Mouse (Mus musculus) cortical plate, adult 2 months (tissue): ENCODE results near the gene Aldh16a1.

Experiments used
- CTCF ChIP-seq: fragments of 200-500 bp; IDR thresholded peaks from 2 replicates; pipeline ENCODE4 v1.5.1; 2011; ENCODE audit warnings: mild to moderate bottlenecking, control low read depth, low read length; ENCODE audit not compliant: insufficient read depth; ENCODE audit errors: extremely low read depth
- POLR2A ChIP-seq: fragments of 200-500 bp; IDR thresholded peaks from 2 replicates; pipeline ENCODE4 v1.6.1; 2011; ENCODE audit warnings: mild to moderate bottlenecking, low read length, control low read depth; ENCODE audit not compliant: insufficient read depth; ENCODE audit errors: extremely low read depth

DNA sequence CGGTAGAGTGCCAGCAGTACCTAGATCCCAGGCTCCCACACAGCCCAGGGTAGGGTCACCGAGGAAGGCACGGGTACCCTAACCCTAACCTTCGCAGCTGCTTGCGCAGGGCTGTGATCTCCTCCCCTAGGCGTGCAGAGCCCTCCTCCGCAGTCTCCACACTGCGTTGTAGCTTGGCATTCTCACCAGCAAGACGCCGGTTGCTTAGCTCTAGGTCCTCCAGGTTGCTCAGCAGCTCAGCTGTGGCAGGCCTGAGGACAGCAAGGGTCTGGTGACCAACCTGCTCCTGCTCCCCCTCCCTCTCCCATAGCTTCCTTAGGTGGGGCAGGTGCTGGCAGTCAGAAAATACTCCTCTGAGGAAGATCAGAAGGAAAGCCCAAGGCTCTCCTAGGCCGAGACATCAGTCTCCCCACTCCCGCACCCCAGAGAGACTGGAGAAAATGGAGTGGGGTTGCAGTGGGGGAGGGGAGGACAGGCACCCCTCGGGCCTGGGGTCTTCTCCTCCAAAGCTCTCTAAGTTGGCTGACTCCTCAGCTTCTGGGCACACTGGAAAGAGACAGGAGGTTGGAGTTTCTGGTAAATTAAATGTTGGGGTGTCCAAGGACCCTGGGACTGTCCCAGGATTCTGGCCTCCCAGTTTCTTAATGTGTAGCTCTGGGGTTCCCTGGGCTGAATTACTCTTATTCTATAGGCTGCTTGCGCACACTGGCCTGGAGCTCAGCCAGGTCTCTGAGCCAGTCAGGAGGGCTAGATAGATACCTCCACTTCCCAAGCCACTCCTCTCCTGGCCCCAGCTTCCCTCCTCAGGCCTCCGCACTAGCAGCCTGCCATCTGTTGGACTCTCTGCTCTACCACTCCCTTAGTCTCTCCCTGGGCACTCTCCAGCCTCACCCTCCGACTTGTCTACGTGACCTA, 39.7 kb upstream of the Aldh16a1 start:
- TF ChIP-seq CTCF (no peak), POLR2A (no peak)
